Mouse (Mus musculus): ENCODE measurements at regions not wholly inside any gene's neighbourhood (a gene's known extent, or its start where the extent isn't known, plus 50 kb on each side); places are given as distances from the start of the nearest gene placed in this dataset.
"Not testable (repeated sequence)": the region's sequence is repeated elsewhere in the genome, so short reads cannot be mapped to it uniquely, and the experiment has no call there.

- Histone ChIP-seq H3K4me3 (no peak overlapping the region), H3K4me1 (replicated peaks) (no peaks in the 10 kb centered on the region), H3K27ac (no peak overlapping the region), H3K36me3 (no peaks in the 10 kb centered on the region), H3K27me3 (ENCODE audit: insufficient read depth, poor library complexity, severe bottlenecking) (no peaks in the 10 kb centered on the region), H3K9me3 (no peaks in the 10 kb centered on the region)
- DNase-seq (ENCODE audit: low spot score): no peak
These were observed 110.1 kb upstream of the Trabd2b start for GRCm38 (mm10) chr4:114296380-114296779.

- not testable (repeated sequence) for H3K36me3 ChIP-seq; H3K4me1 ChIP-seq (replicated peaks); H3K9me3 ChIP-seq; H3K27ac ChIP-seq; H3K27me3 ChIP-seq (ENCODE audit: insufficient read depth, poor library complexity, severe bottlenecking); H3K4me3 ChIP-seq
- peak; percentile 4 for DNase-seq (ENCODE audit: low spot score)
- WGBS: 67% methylated on average over 1 of the region's 1 CpGs
These were observed 108.0 kb upstream of the Trabd2b start for GRCm38 (mm10) chr4:114298517-114298916.

GRCm38 (mm10) chr4:114300390-114301012 is 106.0 kb upstream of the Trabd2b start:
- H3K9me3 ChIP-seq: no peaks in the 10 kb centered on the region
- DNase-seq (ENCODE audit: low spot score): peak; percentile 2
- 48% methylated on average over 3 of the region's 3 CpGs for WGBS
- H3K4me1 ChIP-seq (replicated peaks): no peaks in the 10 kb centered on the region
- H3K27me3 ChIP-seq (ENCODE audit: insufficient read depth, poor library complexity, severe bottlenecking): no peaks in the 10 kb centered on the region
- no peak overlapping the region for H3K4me3 ChIP-seq
- H3K36me3 ChIP-seq: no peaks in the 10 kb centered on the region
- no peak overlapping the region for H3K27ac ChIP-seq

- DNase-seq (ENCODE audit: low spot score): no peak
- Histone ChIP-seq H3K27me3 (ENCODE audit: insufficient read depth, poor library complexity, severe bottlenecking) (no peaks in the 10 kb centered on the region), H3K4me1 (replicated peaks) (no peaks in the 10 kb centered on the region), H3K4me3 (no peak overlapping the region), H3K27ac (no peak overlapping the region), H3K36me3 (no peaks in the 10 kb centered on the region), H3K9me3 (no peaks in the 10 kb centered on the region)
- WGBS: 77% methylated on average over 1 of the region's 1 CpGs
These were observed 101.9 kb upstream of the Trabd2b start for GRCm38 (mm10) chr4:114304654-114305053.

- Histone ChIP-seq H3K9me3 (no peaks in the 10 kb centered on the region), H3K27ac (no peak overlapping the region), H3K27me3 (ENCODE audit: insufficient read depth, poor library complexity, severe bottlenecking) (no peaks in the 10 kb centered on the region), H3K4me1 (replicated peaks) (no peaks in the 10 kb centered on the region), H3K36me3 (no peaks in the 10 kb centered on the region), H3K4me3 (no peak overlapping the region)
- 71% methylated on average over 1 of the region's 1 CpGs for WGBS
- DNase-seq (ENCODE audit: low spot score): no peak
These were observed 99.0 kb upstream of the Trabd2b start for GRCm38 (mm10) chr4:114307491-114307890.

GRCm38 (mm10) chr4:114308518-114308917 is 98.0 kb upstream of the Trabd2b start:
- Histone ChIP-seq H3K27ac (no peak overlapping the region), H3K27me3 (ENCODE audit: insufficient read depth, poor library complexity, severe bottlenecking) (no peaks in the 10 kb centered on the region), H3K36me3 (no peaks in the 10 kb centered on the region), H3K4me3 (no peak overlapping the region), H3K9me3 (no peaks in the 10 kb centered on the region), H3K4me1 (replicated peaks) (no peaks in the 10 kb centered on the region)
- peak; percentile 41 for DNase-seq (ENCODE audit: low spot score)
- WGBS: 11% methylated on average over 1 of the region's 1 CpGs

- H3K36me3 ChIP-seq: no peaks in the 10 kb centered on the region
- 82% methylated on average over 2 of the region's 2 CpGs for WGBS
These were observed 91.5 kb upstream of the Trabd2b start for GRCm38 (mm10) chr4:114315051-114315450.

GRCm38 (mm10) chr4:114315556-114315955 is 91.0 kb upstream of the Trabd2b start:
- no peak for DNase-seq (ENCODE audit: low spot score)
- Histone ChIP-seq H3K4me3 (no peak overlapping the region), H3K36me3 (no peaks in the 10 kb centered on the region), H3K27ac (no peak overlapping the region), H3K27me3 (ENCODE audit: insufficient read depth, poor library complexity, severe bottlenecking) (no peaks in the 10 kb centered on the region), H3K9me3 (no peaks in the 10 kb centered on the region), H3K4me1 (replicated peaks) (no peaks in the 10 kb centered on the region)
- 85% methylated on average over 2 of the region's 2 CpGs for WGBS

More at GRCm38 (mm10) chr4:114315051-114315450, 91.5 kb upstream of the Trabd2b start:
- Histone ChIP-seq H3K4me3 (no peak overlapping the region), H3K9me3 (no peaks in the 10 kb centered on the region), H3K27me3 (ENCODE audit: insufficient read depth, poor library complexity, severe bottlenecking) (no peaks in the 10 kb centered on the region), H3K4me1 (replicated peaks) (no peaks in the 10 kb centered on the region), H3K27ac (no peak overlapping the region)
- DNase-seq (ENCODE audit: low spot score): no peak

GRCm38 (mm10) chr4:114317076-114317475 is 89.4 kb upstream of the Trabd2b start:
- H3K27me3 ChIP-seq (ENCODE audit: insufficient read depth, poor library complexity, severe bottlenecking): no peaks in the 10 kb centered on the region
- no peak overlapping the region for H3K27ac ChIP-seq
- H3K9me3 ChIP-seq: no peaks in the 10 kb centered on the region
- H3K36me3 ChIP-seq: no peaks in the 10 kb centered on the region
- H3K4me1 ChIP-seq (replicated peaks): no peaks in the 10 kb centered on the region
- no peak for DNase-seq (ENCODE audit: low spot score)
- WGBS: 87% methylated on average over 2 of the region's 2 CpGs
- H3K4me3 ChIP-seq: no peak overlapping the region

GRCm38 (mm10) chr4:114320076-114320475 is 86.4 kb upstream of the Trabd2b start:
- 86% methylated on average over 1 of the region's 1 CpGs for WGBS

GRCm38 (mm10) chr4:114321516-114322339 is 84.8 kb upstream of the Trabd2b start:
- DNase-seq (ENCODE audit: low spot score): no peak
- H3K4me3 ChIP-seq: no peak overlapping the region
- H3K27ac ChIP-seq: no peak overlapping the region
- no peaks in the 10 kb centered on the region for H3K9me3 ChIP-seq
- H3K4me1 ChIP-seq (replicated peaks): no peaks in the 10 kb centered on the region
- no peaks in the 10 kb centered on the region for H3K36me3 ChIP-seq
- H3K27me3 ChIP-seq (ENCODE audit: insufficient read depth, poor library complexity, severe bottlenecking): no peaks in the 10 kb centered on the region
- 71% methylated on average over 3 of the region's 3 CpGs for WGBS

More at GRCm38 (mm10) chr4:114320076-114320475, 86.4 kb upstream of the Trabd2b start:
- H3K27me3 ChIP-seq (ENCODE audit: insufficient read depth, poor library complexity, severe bottlenecking): no peaks in the 10 kb centered on the region
- no peaks in the 10 kb centered on the region for H3K4me1 ChIP-seq (replicated peaks)
- no peaks in the 10 kb centered on the region for H3K9me3 ChIP-seq
- H3K36me3 ChIP-seq: no peaks in the 10 kb centered on the region
- DNase-seq (ENCODE audit: low spot score): no peak
- no peak overlapping the region for H3K27ac ChIP-seq
- H3K4me3 ChIP-seq: no peak overlapping the region

- H3K4me3 ChIP-seq: no peak overlapping the region
- H3K9me3 ChIP-seq: no peaks in the 10 kb centered on the region
- H3K4me1 ChIP-seq (replicated peaks): no peaks in the 10 kb centered on the region
- H3K36me3 ChIP-seq: no peaks in the 10 kb centered on the region
- H3K27ac ChIP-seq: no peak overlapping the region
- DNase-seq (ENCODE audit: low spot score): no peak
- no peaks in the 10 kb centered on the region for H3K27me3 ChIP-seq (ENCODE audit: insufficient read depth, poor library complexity, severe bottlenecking)
- WGBS: 94% methylated on average over 1 of the region's 1 CpGs
These were observed 76.5 kb upstream of the Trabd2b start for GRCm38 (mm10) chr4:114329978-114330377.

- WGBS: 82% methylated on average over 3 of the region's 3 CpGs
- Histone ChIP-seq H3K36me3 (no peaks in the 10 kb centered on the region), H3K9me3 (no peaks in the 10 kb centered on the region), H3K4me3 (no peak overlapping the region), H3K27ac (no peak overlapping the region), H3K4me1 (replicated peaks) (no peaks in the 10 kb centered on the region), H3K27me3 (ENCODE audit: insufficient read depth, poor library complexity, severe bottlenecking) (no peaks in the 10 kb centered on the region)
- DNase-seq (ENCODE audit: low spot score): no peak
These were observed 75.4 kb upstream of the Trabd2b start for GRCm38 (mm10) chr4:114331161-114331560.

Measured in hindbrain, embryonic 10.5 days (tissue).